Mouse (Mus musculus): ENCODE measurements at regions not wholly inside any gene's neighbourhood (a gene's known extent, or its start where the extent isn't known, plus 50 kb on each side); places are given as distances from the start of the nearest gene placed in this dataset.

GRCm38 (mm10) chr1:55820866-55821500, 415.3 kb downstream of the Plcl1 start:
- TF ChIP-seq CTCF (IDR thresholded peaks at IDR 0.05; ENCODE audit: low read depth, low read length) (no peak), POLR2A (IDR thresholded peaks at IDR 0.05; ENCODE audit: extremely low read depth, insufficient read depth, low read length) (no peak)
